Mouse (Mus musculus): ENCODE measurements at regions not wholly inside any gene's neighbourhood (a gene's known extent, or its start where the extent isn't known, plus 50 kb on each side); places are given as distances from the start of the nearest gene placed in this dataset.

GRCm38 (mm10) chr1:76427439-76427838, 881.4 kb downstream of the Slc4a3 start:
- TF ChIP-seq NELFE (IDR thresholded peaks at IDR 0.05; ENCODE audit: low read depth, low read length) (no peak), EP300 (IDR thresholded peaks at IDR 0.05; ENCODE audit: low read length) (no peak), POLR2A (IDR thresholded peaks at IDR 0.05; ENCODE audit: low read depth, low read length) (no peak), SMC3 (IDR thresholded peaks at IDR 0.05; ENCODE audit: low read depth, low read length) (no peak), MXI1 (IDR thresholded peaks at IDR 0.05; ENCODE audit: low read depth, low read length) (no peak), CTCF (conservative IDR thresholded peaks at IDR 0.05 in 1 of 2, IDR thresholded peaks at IDR 0.05 in 1 of 2; ENCODE audit: low read depth in 2 of 2, low read length in 2 of 2) (no peak), ZKSCAN1 (IDR thresholded peaks at IDR 0.05; ENCODE audit: borderline replicate concordance, low read depth, low read length) (no peak), ZNF384 (IDR thresholded peaks at IDR 0.05; ENCODE audit: low read depth, low read length) (no peak), MEF2A (IDR thresholded peaks at IDR 0.05; ENCODE audit: borderline replicate concordance, low read depth, low read length) (no peak), USF1 (IDR thresholded peaks at IDR 0.05; ENCODE audit: low read depth, low read length) (no peak), MAFK (IDR thresholded peaks at IDR 0.05; ENCODE audit: insufficient replicate concordance, low read length) (no peak), MAZ (IDR thresholded peaks at IDR 0.05; ENCODE audit: low read depth, low read length) (no peak), ELF1 (IDR thresholded peaks at IDR 0.05; ENCODE audit: low read depth, low read length) (no peak)

Data from CH12.LX (cell line).